Mouse (Mus musculus) hindbrain, postnatal 0 days (tissue): Measurements from ENCODE around the gene 2410131K14Rik. TPM values are rescaled to one million over a fixed set of nuclear protein-coding genes. Genes with fewer than 3 reads are reported as not detected.
A peak's percentile ranks its signal among the peaks of the same experiment; 100 is the strongest.

Source experiments
- ATAC-seq: fragments of 200-750 bp; cut with Nextera tagmentation; 2 replicates; pipeline ENCODE4 v1.8.0; 2017; ENCODE audit warnings: mild to moderate bottlenecking, moderate TSS enrichment, moderate library complexity
- DNase-seq: peaks from one replicate; pipeline ENCODE4 v3.0.0-alpha.2; 2015; ENCODE audit warnings: low spot score
- H3K27ac ChIP-seq: fragments of 300-500 bp; sonication (generic); 2 replicates; pipeline ENCODE4 v1.5.1; 2014; ENCODE audit warnings: mild to moderate bottlenecking
- H3K27me3 ChIP-seq: fragments of 300-500 bp; sonication (generic); 2 replicates; pipeline ENCODE4 v1.6.1; 2014; ENCODE audit warnings: low read length, mixed read lengths; ENCODE audit not compliant: insufficient read depth
- H3K36me3 ChIP-seq: fragments of 300-500 bp; sonication (generic); 2 replicates; pipeline ENCODE4 v1.6.1; 2014; ENCODE audit warnings: low read length, mixed read lengths; ENCODE audit not compliant: insufficient read depth
- H3K4me1 ChIP-seq: fragments of 300-500 bp; sonication (generic); 2 replicates; pipeline ENCODE4 v1.6.1; 2014; ENCODE audit warnings: antibody characterized with exemption, low read length, mixed read lengths; ENCODE audit not compliant: insufficient read depth
- H3K4me2 ChIP-seq: fragments of 300-500 bp; sonication (generic); 2 replicates; pipeline ENCODE4 v1.6.1; 2014; ENCODE audit warnings: low read depth, mild to moderate bottlenecking, low read length, moderate library complexity, mixed read lengths
- H3K4me3 ChIP-seq: fragments of 300-500 bp; sonication (generic); 2 replicates; pipeline ENCODE4 v1.5.1; 2014; ENCODE audit warnings: low read length
- H3K9ac ChIP-seq: fragments of 300-500 bp; sonication (generic); replicated peaks from 2 replicates; pipeline ENCODE4 v1.6.1; 2014; ENCODE audit warnings: mild to moderate bottlenecking, low read length, moderate library complexity, mixed read lengths
- H3K9me3 ChIP-seq: fragments of 300-500 bp; sonication (generic); 2 replicates; pipeline ENCODE4 v1.6.1; 2016; ENCODE audit warnings: low read length, mixed read lengths
- CTCF ChIP-seq: IDR thresholded peaks from 2 replicates; pipeline ENCODE4 v1.5.1; 2016; ENCODE audit warnings: antibody characterized with exemption, control low read depth, low read depth
- WGBS: fragments of 180-500 bp; shearing (Covaris S2); extraction: QIAGEN DNeasy Blood & Tissue Kit; methylation state at CpG from one replicate; pipeline ENCODE4 v1.1.7; 2014; 5-methylcytosine and 5-hydroxymethylcytosine counted together
- polyA plus RNA-seq: library from polyadenylated mRNA; unstranded; fragments of >200 nt; fragmentation: Nextera tagmentation; extraction: Ambion mirVana; gene quantifications from 2 replicates; pipeline ENCODE4 v1.2.1, GENCODE M21; 2015
- total RNA-seq: library from RNA; depleted of rRNA; stranded (reverse); fragments of >200 nt; gene quantifications from 2 replicates; pipeline ENCODE4 v1.2.3, GENCODE M21; 2014; rRNA removed

The 2410131K14Rik gene
- total RNA-seq = 30.4 and 31.9 TPM in 2 replicates
- 16.5 and 18.0 TPM in 2 replicates for polyA plus RNA-seq

DNA sequence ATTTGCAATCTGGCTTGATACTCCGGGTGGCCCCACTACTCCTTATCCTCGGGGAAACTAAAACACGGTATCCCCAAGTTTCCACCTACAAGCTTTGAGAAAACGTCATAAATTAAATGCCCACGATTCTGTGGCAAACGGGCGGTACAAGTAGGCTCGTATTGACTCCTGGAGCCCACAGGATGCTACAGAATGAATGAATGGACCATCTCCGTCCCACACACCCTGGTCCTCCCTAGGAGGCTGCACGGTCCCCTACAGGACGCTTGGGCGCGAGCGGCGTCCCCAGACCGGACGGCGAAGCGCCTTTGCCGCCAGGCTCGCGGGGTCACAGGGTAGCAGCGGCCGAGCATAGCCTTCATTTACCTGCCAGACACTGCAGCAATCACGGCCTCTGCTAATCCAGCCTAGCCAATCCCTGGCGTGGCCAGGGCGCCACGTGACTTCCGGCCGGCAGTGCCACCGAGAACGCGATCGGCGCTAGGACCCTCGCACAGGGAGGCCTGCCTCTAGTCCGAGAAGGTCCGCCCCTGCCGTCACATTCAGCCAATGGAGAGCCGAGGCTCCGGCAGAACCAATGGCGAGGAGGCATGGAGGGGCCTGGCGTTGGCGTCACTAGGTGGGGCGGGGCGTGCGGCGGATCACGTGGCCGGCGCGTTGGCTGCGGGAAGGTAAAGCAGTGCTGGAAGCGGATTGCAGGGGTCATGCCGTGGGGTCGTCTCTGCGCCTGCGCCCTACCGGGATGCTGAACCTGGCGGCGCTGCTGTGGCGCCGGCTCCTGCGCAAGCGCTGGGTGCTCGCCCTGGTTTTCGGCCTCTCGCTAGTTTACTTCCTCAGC, at the start of gene 2410131K14Rik, which contains the start of gene Rnft2:
Gene 2410131K14Rik (plus strand): TSS at position 622 of the 838 bp plus-strand sequence.
Gene Rnft2 (minus strand): TSS at position 511 of the 838 bp plus-strand sequence.
- Histone ChIP-seq H3K36me3 (peaks cover 21% of the 10 kb centered on the region; the same call in 1 of the 2 replicates), H3K9ac (peak within 1 kb of the TSS; percentile 71), H3K27me3 (no peaks in the 10 kb centered on the region), H3K4me1 (no peaks in the 10 kb centered on the region), H3K27ac (peak within 1 kb of the TSS; percentile 85), H3K9me3 (no peaks in the 10 kb centered on the region), H3K4me2 (peak within 1 kb of the TSS; percentile 74), H3K4me3 (peak within 1 kb of the TSS; percentile 51)
- ATAC-seq = peak; percentile 99
- WGBS = under 1% methylated on average over 67 of the region's 68 CpGs
- peak; percentile 10; the same call in 1 of the 2 replicates for TF ChIP-seq CTCF
- peak; percentile 99 for DNase-seq

- DNase-seq = no peak
- Histone ChIP-seq H3K9me3 (no peaks in the 10 kb centered on the region), H3K4me1 (no peaks in the 10 kb centered on the region; the same call in 1 of the 2 replicates), H3K4me2 (no peak overlapping the region), H3K36me3 (peaks cover 16% of the 10 kb centered on the region; the same call in 1 of the 2 replicates), H3K27ac (peak overlapping the region; percentile 0; the same call in 1 of the 2 replicates), H3K4me3 (no peak overlapping the region), H3K9ac (no peak overlapping the region), H3K27me3 (no peaks in the 10 kb centered on the region)
- no peak for ATAC-seq
- 70% methylated on average over 13 of the region's 13 CpGs for WGBS
- no peak for TF ChIP-seq CTCF
Observed at GRCm38 (mm10) chr5:118197421-118197820, 47.6 kb upstream of the 2410131K14Rik start.

DNA sequence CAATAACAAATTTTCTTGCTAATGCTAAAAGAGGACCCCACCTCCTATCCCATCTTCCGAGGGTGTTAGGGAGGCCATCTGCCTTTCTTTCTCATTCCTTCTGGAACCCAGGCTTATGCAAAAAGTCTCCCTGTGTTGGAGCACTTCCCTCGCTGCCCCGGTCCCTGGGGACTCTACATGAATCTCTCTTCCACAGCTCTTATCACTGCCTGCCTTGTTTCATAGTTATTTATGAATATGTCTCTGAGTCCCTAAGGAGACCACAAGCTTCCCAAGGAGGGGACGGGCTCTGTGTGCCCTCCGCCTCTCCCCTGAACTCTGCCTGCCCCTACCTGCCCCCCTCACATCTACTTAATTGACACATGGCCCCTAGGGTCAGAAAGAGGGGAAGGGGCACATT, 45.4 kb upstream of the 2410131K14Rik start:
- H3K27me3 ChIP-seq = no peaks in the 10 kb centered on the region
- no peaks in the 10 kb centered on the region for H3K4me1 ChIP-seq
- H3K27ac ChIP-seq = no peak overlapping the region
- no peak overlapping the region for H3K9ac ChIP-seq
- H3K4me3 ChIP-seq = no peak overlapping the region
- H3K4me2 ChIP-seq = no peak overlapping the region
- H3K9me3 ChIP-seq = no peaks in the 10 kb centered on the region
- DNase-seq (no peak), ATAC-seq (no peak)
- H3K36me3 ChIP-seq = peaks cover 19% of the 10 kb centered on the region; the same call in 1 of the 2 replicates
- WGBS = 76% methylated on average over 5 of the region's 5 CpGs
- no peak for TF ChIP-seq CTCF

DNA sequence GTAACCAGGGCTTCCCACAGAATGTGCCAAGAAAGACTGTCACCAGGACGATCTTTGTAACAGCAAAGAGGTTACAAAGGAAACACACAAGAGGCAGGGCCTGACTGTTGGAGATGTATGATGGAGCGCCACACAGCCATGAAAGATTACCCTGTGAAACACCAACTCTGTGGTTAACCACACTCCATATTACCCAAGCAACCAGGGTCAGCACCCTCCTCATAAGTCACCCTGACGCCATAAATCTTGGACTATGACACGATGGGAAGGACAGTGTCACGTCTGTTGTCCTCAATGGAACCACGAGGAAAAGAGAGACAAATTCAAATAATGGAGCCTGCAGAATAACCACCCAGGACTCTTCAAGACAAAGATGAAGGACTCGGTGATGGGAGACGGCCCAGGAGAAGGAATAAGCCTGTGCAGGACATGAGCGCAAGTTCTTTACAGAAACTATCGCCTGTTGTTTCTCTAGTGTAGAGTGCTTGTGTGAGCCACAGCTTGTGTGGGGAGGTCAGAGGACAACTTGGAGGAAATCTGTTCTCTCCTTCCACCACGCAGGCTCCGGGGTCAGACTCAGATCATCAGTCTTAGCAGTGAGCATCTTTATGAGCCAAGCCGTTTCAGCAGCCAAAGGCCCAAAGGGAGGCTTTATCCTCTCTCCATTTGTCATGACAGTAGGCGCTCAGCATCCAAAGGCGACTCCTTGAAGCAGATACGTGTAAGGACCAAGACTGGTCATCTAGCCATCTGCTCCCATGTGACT, 40.2 kb upstream of the 2410131K14Rik start:
- TF ChIP-seq CTCF = no peak
- DNase-seq (no peak), ATAC-seq (no peak)
- H3K4me2 ChIP-seq = no peak overlapping the region
- H3K4me3 ChIP-seq = no peak overlapping the region
- no peaks in the 10 kb centered on the region for H3K27me3 ChIP-seq
- peaks cover 3% of the 10 kb centered on the region; the same call in 1 of the 2 replicates for H3K4me1 ChIP-seq
- H3K9ac ChIP-seq = no peak overlapping the region
- WGBS = 60% methylated on average over 16 of the region's 16 CpGs
- H3K36me3 ChIP-seq = peaks cover 22% of the 10 kb centered on the region; the same call in 1 of the 2 replicates
- H3K27ac ChIP-seq = no peak overlapping the region
- no peaks in the 10 kb centered on the region for H3K9me3 ChIP-seq

DNA sequence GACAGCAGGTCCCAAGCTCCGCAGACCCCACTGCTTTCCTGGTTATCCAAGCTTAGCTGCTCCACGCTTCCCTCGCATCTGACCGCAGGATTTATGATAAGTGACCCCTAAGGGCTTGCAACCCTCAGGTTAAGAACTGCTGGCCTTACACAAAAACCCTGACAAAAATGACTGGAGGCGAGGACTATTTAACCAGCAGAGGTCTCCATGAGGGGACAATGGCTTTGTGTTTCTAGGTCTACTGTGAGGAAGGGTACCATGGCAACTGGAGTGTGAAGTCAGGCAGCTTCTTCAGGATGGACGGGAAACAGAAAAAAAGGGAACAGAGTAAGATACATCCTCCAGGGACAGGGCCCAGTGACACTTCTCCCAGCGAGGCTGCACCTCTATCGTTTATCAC, 39.2 kb upstream of the 2410131K14Rik start:
- Histone ChIP-seq H3K27ac (no peak overlapping the region), H3K4me1 (peaks cover 3% of the 10 kb centered on the region; the same call in 1 of the 2 replicates), H3K36me3 (peaks cover 21% of the 10 kb centered on the region; the same call in 1 of the 2 replicates), H3K9me3 (no peaks in the 10 kb centered on the region), H3K4me3 (no peak overlapping the region), H3K4me2 (no peak overlapping the region), H3K27me3 (no peaks in the 10 kb centered on the region), H3K9ac (no peak overlapping the region)
- DNase-seq = peak; percentile 30
- ATAC-seq = peak; percentile 38; the same call in 1 of the 2 replicates
- no peak for TF ChIP-seq CTCF
- WGBS = 44% methylated on average over 8 of the region's 8 CpGs

DNA sequence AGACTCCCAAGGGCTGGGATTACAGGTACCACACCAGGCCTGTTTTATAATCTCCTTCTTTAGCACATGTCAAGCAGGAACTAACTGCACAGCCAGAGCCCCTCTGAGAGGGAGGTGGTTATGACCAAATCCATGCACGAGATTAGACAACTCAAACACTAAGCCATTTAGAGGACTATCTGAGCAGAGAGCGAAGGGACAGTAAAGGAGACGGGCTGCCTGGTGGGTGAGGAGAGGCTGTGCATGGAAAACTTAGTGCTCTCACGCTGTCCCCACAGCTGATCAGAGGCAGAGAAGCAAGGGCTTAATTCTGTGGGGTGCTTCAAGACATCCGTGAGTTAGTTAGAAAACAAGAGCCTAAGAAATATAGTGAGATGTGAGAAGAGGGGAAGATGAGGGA, 31.0 kb upstream of the 2410131K14Rik start:
- H3K27me3 ChIP-seq = no peaks in the 10 kb centered on the region
- peak overlapping the region; percentile 26 for H3K4me3 ChIP-seq
- no peak for TF ChIP-seq CTCF
- no peaks in the 10 kb centered on the region for H3K9me3 ChIP-seq
- WGBS = 8% methylated on average over 5 of the region's 5 CpGs
- H3K4me2 ChIP-seq = peak overlapping the region; percentile 58
- peak overlapping the region; percentile 48 for H3K9ac ChIP-seq
- 0 out of 2 replicates have a peak, but pooled peaks cover 5% of the 10 kb centered on the region for H3K36me3 ChIP-seq
- peaks cover 10% of the 10 kb centered on the region for H3K4me1 ChIP-seq
- peak; percentile 60 for ATAC-seq
- peak; percentile 8 for DNase-seq
- peak overlapping the region; percentile 52 for H3K27ac ChIP-seq
